In genomic region chr1:71540437-71540836, GRCm38 (mm10) we compare ENCODE assay signal across 12 mouse cellular contexts. TPM values are rescaled to one million over a fixed set of nuclear protein-coding genes. Genes with fewer than 3 reads are reported as not detected.
A peak's percentile ranks its signal among the peaks of the same experiment; 100 is the strongest.
DNase-seq lines count a peak whose midpoint lies in the region.
"Had no signal": no experiment of that assay in that cellular context is flagged by ENCODE, and none has a peak within 500 bp of the region (broad histone marks: within the 10 kb centered on the region; RNA-seq: fewer than 3 reads in every experiment).

No protein-coding gene starts in this region.

- H3K27me3 ChIP-seq in limb, embryonic 10.5 days (ENCODE audit: low read depth, poor library complexity, severe bottlenecking): no peaks in the 10 kb centered on the region
- H3K27me3 ChIP-seq: forebrain, embryonic 15.5 days; hindbrain, embryonic 12.5 days; limb, embryonic 13.5 days; neural tube, embryonic 12.5 days had no signal

- DNase-seq in kidney, postnatal 10 days: peak; percentile 49
- DNase-seq in kidney, adult 8-10 months: no peak
- peak; percentile 11 for DNase-seq in brain, adult 2 months (ENCODE audit: low read depth, low spot score)
- peak; percentile 95 for DNase-seq in cerebellum, postnatal 10 days
- peak; percentile 7 for DNase-seq in limb, embryonic 10.5 days (ENCODE audit: low spot score)
- no peak for DNase-seq in adrenal gland, adult 8-10 months
- no peak for DNase-seq in thymus, postnatal 36 days
- DNase-seq: right cerebral cortex, postnatal 4 days had no signal

- H3K36me3 ChIP-seq in limb, embryonic 10.5 days: no peaks in the 10 kb centered on the region
- H3K36me3 ChIP-seq: forebrain, embryonic 15.5 days; hindbrain, embryonic 12.5 days; limb, embryonic 13.5 days; neural tube, embryonic 12.5 days had no signal

- 84% methylated on average over 3 of the region's 3 CpGs for WGBS in limb, embryonic 10.5 days

- H3K9me3 ChIP-seq in limb, embryonic 10.5 days (replicated peaks): no peaks in the 10 kb centered on the region
- H3K9me3 ChIP-seq: forebrain, embryonic 15.5 days; hindbrain, embryonic 12.5 days; limb, embryonic 13.5 days; neural tube, embryonic 12.5 days had no signal

- no peaks in the 10 kb centered on the region for H3K4me1 ChIP-seq in limb, embryonic 10.5 days
- H3K4me1 ChIP-seq: forebrain, embryonic 15.5 days; hindbrain, embryonic 12.5 days; limb, embryonic 13.5 days; neural tube, embryonic 12.5 days had no signal

- no peak overlapping the region for H3K27ac ChIP-seq in limb, embryonic 10.5 days
- H3K27ac ChIP-seq: forebrain, embryonic 15.5 days; hindbrain, embryonic 12.5 days; limb, embryonic 13.5 days; neural tube, embryonic 12.5 days had no signal

- H3K4me3 ChIP-seq in limb, embryonic 10.5 days: no peak overlapping the region
- H3K4me3 ChIP-seq: forebrain, embryonic 15.5 days; hindbrain, embryonic 12.5 days; limb, embryonic 13.5 days; neural tube, embryonic 12.5 days had no signal

RNA-seq across cellular contexts. Expression of gene Atic, which starts 16.5 kb away (rescaled TPM):
- 78.5 and 91.1 TPM in 2 replicates for polyA plus RNA-seq in limb, embryonic 10.5 days (2016; fragmentation: Nextera tagmentation; extraction: Ambion mirVana)
- 10 to 100 TPM; 65.3 to 66.7 (median 66.3) TPM for total RNA-seq in adrenal gland, adult 8-10 months (2022)

Comparison
In these comparisons a context has a peak if more than half of its experiments do, and no peak if none do; other contexts are left out.
1. DNase-seq: peak in kidney, postnatal 10 days (single experiment), brain, adult 2 months (single experiment), cerebellum, postnatal 10 days (2 of 2) and limb, embryonic 10.5 days (single experiment); none in kidney, adult 8-10 months (0 of 2), adrenal gland, adult 8-10 months (single experiment) and thymus, postnatal 36 days (0 of 2).